10 mouse cellular contexts compared by ENCODE assay signal in genomic region chr16:21295956-21296733, GRCm38 (mm10).
DNase-seq lines count a peak whose midpoint lies in the region; ATAC-seq and TF ChIP-seq lines count a peak whose summit lies in the region.
"Had no signal": no experiment of that assay in that cellular context is flagged by ENCODE, and none has a peak within 500 bp of the region (broad histone marks: within the 10 kb centered on the region; RNA-seq: fewer than 3 reads in every experiment).

No protein-coding gene starts in this region.

- H3K36me3 ChIP-seq in forebrain, embryonic 15.5 days, result no peaks in the 10 kb centered on the region
- H3K36me3 ChIP-seq in forebrain, embryonic 12.5 days (replicated peaks), result no peaks in the 10 kb centered on the region
- no peaks in the 10 kb centered on the region for H3K36me3 ChIP-seq in lung, postnatal 0 days (ENCODE audit: insufficient read depth, low read length)
- no peaks in the 10 kb centered on the region for H3K36me3 ChIP-seq in limb, embryonic 14.5 days (ENCODE audit: control insufficient read depth, insufficient read depth, low read length)
- H3K36me3 ChIP-seq: hindbrain, embryonic 10.5 days had no signal

- TF ChIP-seq CTCF in lung, postnatal 0 days (IDR thresholded peaks at IDR 0.05), result no peak
- no peak for TF ChIP-seq CTCF in embryonic fibroblast, embryonic 13.5 days (IDR thresholded peaks at IDR 0.05; ENCODE audit: borderline replicate concordance, insufficient read depth, low read length)

- 0 out of 2 replicates have a peak, but pooled peaks have one; percentile 23 for TF ChIP-seq EP300 in lung, postnatal 0 days (IDR thresholded peaks at IDR 0.05)

- peak; percentile 67 for DNase-seq in lung, postnatal 0 days (ENCODE audit: low spot score)
- no peak for DNase-seq in lung, adult 18-20 months
- DNase-seq in limb, embryonic 14.5 days (ENCODE audit: low spot score), result peak; percentile 78
- DNase-seq in layer of hippocampus, postnatal 14 days (ENCODE audit: low spot score in 2 of 2), result no peak
- no peak for DNase-seq in adrenal gland, adult 18-20 months (ENCODE audit: low spot score in 2 of 2)
- DNase-seq: cerebellum, adult 11 months had no signal

- no peaks in the 10 kb centered on the region for H3K27me3 ChIP-seq in forebrain, embryonic 15.5 days
- H3K27me3 ChIP-seq in forebrain, embryonic 12.5 days, result peaks cover 15% of the 10 kb centered on the region; the same call in 1 of the 2 replicates
- H3K27me3 ChIP-seq in lung, postnatal 0 days (replicated peaks; ENCODE audit: insufficient read depth, low read length), result no peaks in the 10 kb centered on the region
- H3K27me3 ChIP-seq in limb, embryonic 14.5 days (ENCODE audit: control insufficient read depth, insufficient read depth, low read length), result no peaks in the 10 kb centered on the region

- H3K9ac ChIP-seq in forebrain, embryonic 15.5 days (replicated peaks), result no peak overlapping the region
- H3K9ac ChIP-seq in forebrain, embryonic 12.5 days, result no peak overlapping the region
- no peak overlapping the region for H3K9ac ChIP-seq in lung, postnatal 0 days (replicated peaks; ENCODE audit: low read depth)
- no peak overlapping the region for H3K9ac ChIP-seq in limb, embryonic 14.5 days (ENCODE audit: low read depth, low read length, severe bottlenecking)

- peak; percentile 38 for ATAC-seq in forebrain, embryonic 15.5 days (replicated peaks)
- ATAC-seq in forebrain, embryonic 12.5 days (ENCODE audit: low FRiP score), result no peak
- ATAC-seq in lung, postnatal 0 days, result peak; percentile 12; the same call in 1 of the 2 replicates
- no peak for ATAC-seq in limb, embryonic 14.5 days (ENCODE audit: low FRiP score, low read depth)

- WGBS in forebrain, embryonic 15.5 days, result 64% methylated on average over 13 of the region's 13 CpGs
- 78% methylated on average over 13 of the region's 13 CpGs for WGBS in forebrain, embryonic 12.5 days
- WGBS in lung, postnatal 0 days, result 51% methylated on average over 13 of the region's 13 CpGs
- WGBS in limb, embryonic 14.5 days, result 65% methylated on average over 12 of the region's 13 CpGs

- no peak overlapping the region; the same call in 1 of the 2 replicates for H3K27ac ChIP-seq in forebrain, embryonic 15.5 days (replicated peaks)
- no peak overlapping the region for H3K27ac ChIP-seq in forebrain, embryonic 12.5 days
- H3K27ac ChIP-seq in lung, postnatal 0 days (ENCODE audit: low read length), result no peak overlapping the region
- H3K27ac ChIP-seq in embryonic fibroblast, embryonic 13.5 days (ENCODE audit: insufficient read depth, low read length), result peak overlapping the region; percentile 85
- peak overlapping the region; percentile 41 for H3K27ac ChIP-seq in limb, embryonic 14.5 days (replicated peaks; ENCODE audit: low read depth, low read length)
- H3K27ac ChIP-seq: hindbrain, embryonic 10.5 days had no signal

- no peak overlapping the region for H3K4me2 ChIP-seq in forebrain, embryonic 15.5 days (replicated peaks)
- H3K4me2 ChIP-seq in forebrain, embryonic 12.5 days, result no peak overlapping the region
- no peak overlapping the region for H3K4me2 ChIP-seq in lung, postnatal 0 days (replicated peaks; ENCODE audit: low read depth, low read length)
- no peak overlapping the region for H3K4me2 ChIP-seq in limb, embryonic 14.5 days (replicated peaks; ENCODE audit: low read depth, low read length, severe bottlenecking)

- no peaks in the 10 kb centered on the region for H3K9me3 ChIP-seq in forebrain, embryonic 15.5 days
- no peaks in the 10 kb centered on the region for H3K9me3 ChIP-seq in forebrain, embryonic 12.5 days
- H3K9me3 ChIP-seq in lung, postnatal 0 days (ENCODE audit: low read length), result no peaks in the 10 kb centered on the region
- no peaks in the 10 kb centered on the region for H3K9me3 ChIP-seq in limb, embryonic 14.5 days (ENCODE audit: control insufficient read depth, low read length)
- H3K9me3 ChIP-seq: hindbrain, embryonic 10.5 days had no signal

- TF ChIP-seq POLR2A in embryonic fibroblast, embryonic 13.5 days (IDR thresholded peaks at IDR 0.05; ENCODE audit: low read depth, low read length), result no peak
- TF ChIP-seq POLR2A in limb, embryonic 14.5 days (IDR thresholded peaks at IDR 0.05; ENCODE audit: borderline replicate concordance, extremely low read depth, insufficient read depth, insufficient read length), result no peak

- peaks cover 23% of the 10 kb centered on the region for H3K4me1 ChIP-seq in forebrain, embryonic 15.5 days
- H3K4me1 ChIP-seq in forebrain, embryonic 12.5 days, result peaks cover 25% of the 10 kb centered on the region
- H3K4me1 ChIP-seq in lung, postnatal 0 days (ENCODE audit: insufficient read depth, low read depth, low read length), result peaks cover 4% of the 10 kb centered on the region; the same call in 1 of the 2 replicates
- peaks cover 3% of the 10 kb centered on the region for H3K4me1 ChIP-seq in embryonic fibroblast, embryonic 13.5 days (ENCODE audit: control insufficient read depth, insufficient read depth, low read length)
- peaks cover 29% of the 10 kb centered on the region for H3K4me1 ChIP-seq in limb, embryonic 14.5 days (ENCODE audit: control insufficient read depth, insufficient read depth, low read length)

- no peak overlapping the region for H3K4me3 ChIP-seq in forebrain, embryonic 15.5 days
- no peak overlapping the region for H3K4me3 ChIP-seq in forebrain, embryonic 12.5 days (replicated peaks)
- no peak overlapping the region for H3K4me3 ChIP-seq in lung, postnatal 0 days (ENCODE audit: low read depth, low read length)
- H3K4me3 ChIP-seq in embryonic fibroblast, embryonic 13.5 days (ENCODE audit: insufficient read depth, low read length), result no peak overlapping the region
- H3K4me3 ChIP-seq in limb, embryonic 14.5 days (replicated peaks; ENCODE audit: low read length), result no peak overlapping the region
- H3K4me3 ChIP-seq: hindbrain, embryonic 10.5 days had no signal

Comparison
In these comparisons a context has a peak if more than half of its experiments do, and no peak if none do; other contexts are left out.
1. ATAC-seq: peak in forebrain, embryonic 15.5 days (single experiment) and lung, postnatal 0 days (single experiment); none in forebrain, embryonic 12.5 days (single experiment) and limb, embryonic 14.5 days (single experiment).
2. DNase-seq: peak in lung, postnatal 0 days (single experiment) and limb, embryonic 14.5 days (single experiment); none in lung, adult 18-20 months (0 of 2), layer of hippocampus, postnatal 14 days (0 of 2) and adrenal gland, adult 18-20 months (0 of 2).
3. H3K27ac ChIP-seq: peak in embryonic fibroblast, embryonic 13.5 days (single experiment) and limb, embryonic 14.5 days (single experiment); none in forebrain, embryonic 15.5 days (single experiment), forebrain, embryonic 12.5 days (single experiment) and lung, postnatal 0 days (single experiment).